Mouse (Mus musculus) ES-E14 (cell line): Measurements from ENCODE around the gene Kiss1r. TPM values are rescaled to one million over a fixed set of nuclear protein-coding genes. Genes with fewer than 3 reads are reported as not detected.

Experiments used
- DNase-seq: peaks from one replicate; pipeline ENCODE4 v3.0.0-alpha.2; 2013; ENCODE audit warnings: low read depth, low spot score
- H3K27ac ChIP-seq: 2 replicates; pipeline ENCODE4 v1.5.1; 2012; ENCODE audit warnings: low read depth, mild to moderate bottlenecking, low read length, moderate library complexity, mixed read lengths; ENCODE audit not compliant: poor library complexity, insufficient read depth, severe bottlenecking
- H3K36me3 ChIP-seq: 2 replicates; pipeline ENCODE4 v1.6.1; 2012; ENCODE audit warnings: mild to moderate bottlenecking, low read length, moderate library complexity, mixed read lengths; ENCODE audit not compliant: control insufficient read depth, poor library complexity, insufficient read depth, severe bottlenecking
- H3K4me1 ChIP-seq, 2 experiments: fragments of 150-350 bp in 1 of 2; sonication (generic) in 1 of 2; 2 replicates each; pipeline ENCODE4 v1.6.1; 2012; ENCODE audit warnings: low read length in 2 of 2, mild to moderate bottlenecking in 1 of 2, mixed read lengths in 1 of 2; ENCODE audit not compliant: control insufficient read depth in 2 of 2, insufficient read depth in 2 of 2, poor library complexity in 1 of 2
- H3K4me3 ChIP-seq, 2 experiments: fragments of 150-350 bp in 1 of 2; sonication (generic) in 1 of 2; 2 replicates each; pipeline ENCODE4 v1.5.1; 2012; ENCODE audit warnings: low read length in 2 of 2, low read depth in 1 of 2, mild to moderate bottlenecking in 1 of 2, mixed read lengths in 1 of 2; ENCODE audit not compliant: insufficient read depth in 1 of 2, poor library complexity in 1 of 2, severe bottlenecking in 1 of 2
- H3K9ac ChIP-seq: 2 replicates; pipeline ENCODE4 v1.6.1; 2012; ENCODE audit warnings: low read depth, mild to moderate bottlenecking, low read length, mixed read lengths; ENCODE audit not compliant: poor library complexity, insufficient read depth, severe bottlenecking
- H3K9me3 ChIP-seq: fragments of 150-350 bp; sonication (generic); 2 replicates; pipeline ENCODE4 v1.6.1; 2012; ENCODE audit warnings: low read depth, mild to moderate bottlenecking, low read length; ENCODE audit not compliant: control insufficient read depth, insufficient read depth
- CHD2 ChIP-seq: IDR thresholded peaks from 2 replicates; pipeline ENCODE4 v1.6.1; 2014; ENCODE audit warnings: mild to moderate bottlenecking, low read depth, low read length, inconsistent platforms
- HCFC1 ChIP-seq: IDR thresholded peaks from 2 replicates; pipeline ENCODE4 v1.6.1; 2012; ENCODE audit warnings: low read length, inconsistent platforms, borderline replicate concordance; ENCODE audit not compliant: insufficient read depth
- MAFK ChIP-seq: IDR thresholded peaks from 2 replicates; pipeline ENCODE4 v1.6.1; 2014; ENCODE audit warnings: mild to moderate bottlenecking, low read depth, low read length, inconsistent platforms; ENCODE audit not compliant: insufficient read depth
- ZC3H11A ChIP-seq: IDR thresholded peaks from 2 replicates; pipeline ENCODE4 v1.6.1; 2012; ENCODE audit warnings: low read depth, mild to moderate bottlenecking, inconsistent platforms, low read length, borderline replicate concordance
- ZNF384 ChIP-seq: IDR thresholded peaks from 2 replicates; pipeline ENCODE4 v1.6.1; 2012; ENCODE audit warnings: low read depth, low read length, inconsistent platforms
- in situ Hi-C, 2 experiments: fragments of 600-800 bp; cut with MboI; formaldehyde crosslinking; loops; one replicate each; pipeline ENCODE4 v1.15.1; 2025; ENCODE audit warnings: low sequenced_read_pairs in 2 of 2, inconsistent platforms in 1 of 2; ENCODE audit not compliant: unreplicated experiment in 2 of 2
- total RNA-seq: library from RNA; depleted of rRNA; stranded (reverse); fragments of 300-350 nt; gene quantifications from 2 replicates; pipeline ENCODE4 v1.2.3, GENCODE M21; 2012

Gene Kiss1r
- total RNA-seq, 1 experiment, result 0.85 TPM

DNA sequence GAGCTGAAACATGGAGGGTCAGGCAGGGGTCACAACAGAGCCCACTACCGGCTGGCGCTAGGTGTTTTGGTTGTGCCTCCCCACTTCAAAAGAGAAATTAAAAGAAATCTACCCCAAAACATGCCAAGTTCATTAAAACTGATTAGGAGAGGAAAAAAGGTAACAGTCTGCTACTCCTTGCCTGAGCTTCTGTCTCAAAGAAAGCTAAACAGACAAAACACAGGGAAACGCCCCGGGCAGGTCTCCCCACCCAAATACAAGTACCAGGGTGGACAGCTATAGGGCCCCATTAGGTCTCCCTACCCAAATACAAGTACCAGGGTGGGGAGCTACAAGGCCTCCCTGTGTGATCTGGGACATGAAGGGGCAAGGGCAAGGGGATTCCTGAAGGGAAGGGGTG is 6.2 kb upstream of the Kiss1r start, which contains the start of gene Gm26602:
Gene Gm26602 (plus strand): TSS at position 301 of the 400 bp plus-strand sequence.
- Histone ChIP-seq H3K9me3 (no peaks in the 10 kb centered on the region), H3K4me3 (no peak within 1 kb of the TSS), H3K4me1 (peaks cover 0 to 8% of the 10 kb centered on the region in 2 experiments; a peak in 1 of 4 replicates), H3K27ac (no peak within 1 kb of the TSS), H3K9ac (no peak within 1 kb of the TSS), H3K36me3 (no peaks in the 10 kb centered on the region; the same call in 1 of the 2 replicates)
- in situ Hi-C loops, result no loop called here
- no peak for DNase-seq
- TF ChIP-seq MAFK, result no peak
- no peak for TF ChIP-seq CHD2
- TF ChIP-seq ZNF384, result no peak
- TF ChIP-seq ZC3H11A, result no peak

DNA sequence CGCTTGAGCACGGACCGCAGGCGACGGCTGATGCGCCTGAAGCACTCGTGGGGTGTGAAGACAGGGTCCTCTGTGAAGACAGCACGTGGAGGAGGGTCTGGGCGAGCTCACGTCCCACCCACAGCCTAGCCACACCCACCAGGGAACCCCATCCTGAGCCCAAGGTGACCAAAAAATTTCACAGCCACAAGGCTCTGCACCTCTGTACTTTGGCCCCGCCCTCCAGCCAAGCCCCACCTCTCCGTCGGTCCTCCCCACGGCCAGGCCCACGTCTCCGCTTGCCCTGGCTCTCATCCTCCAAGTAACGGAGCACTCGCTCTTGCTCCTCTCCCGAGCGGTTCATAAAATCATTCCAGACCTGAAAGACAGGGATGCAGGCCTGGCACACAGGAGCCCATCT is 4.4 kb upstream of the Kiss1r start:
- Histone ChIP-seq H3K36me3 (no peaks in the 10 kb centered on the region; the same call in 1 of the 2 replicates), H3K9ac (no peak overlapping the region), H3K9me3 (no peaks in the 10 kb centered on the region), H3K27ac (no peak overlapping the region), H3K4me1 (peaks cover 0 to 10% of the 10 kb centered on the region in 2 experiments; a peak in 1 of 4 replicates), H3K4me3 (no peak overlapping the region)
- in situ Hi-C loops, result no loop called here
- TF ChIP-seq ZC3H11A (no peak), HCFC1 (no peak), CHD2 (no peak), MAFK (no peak), ZNF384 (no peak)
- DNase-seq, result no peak

DNA sequence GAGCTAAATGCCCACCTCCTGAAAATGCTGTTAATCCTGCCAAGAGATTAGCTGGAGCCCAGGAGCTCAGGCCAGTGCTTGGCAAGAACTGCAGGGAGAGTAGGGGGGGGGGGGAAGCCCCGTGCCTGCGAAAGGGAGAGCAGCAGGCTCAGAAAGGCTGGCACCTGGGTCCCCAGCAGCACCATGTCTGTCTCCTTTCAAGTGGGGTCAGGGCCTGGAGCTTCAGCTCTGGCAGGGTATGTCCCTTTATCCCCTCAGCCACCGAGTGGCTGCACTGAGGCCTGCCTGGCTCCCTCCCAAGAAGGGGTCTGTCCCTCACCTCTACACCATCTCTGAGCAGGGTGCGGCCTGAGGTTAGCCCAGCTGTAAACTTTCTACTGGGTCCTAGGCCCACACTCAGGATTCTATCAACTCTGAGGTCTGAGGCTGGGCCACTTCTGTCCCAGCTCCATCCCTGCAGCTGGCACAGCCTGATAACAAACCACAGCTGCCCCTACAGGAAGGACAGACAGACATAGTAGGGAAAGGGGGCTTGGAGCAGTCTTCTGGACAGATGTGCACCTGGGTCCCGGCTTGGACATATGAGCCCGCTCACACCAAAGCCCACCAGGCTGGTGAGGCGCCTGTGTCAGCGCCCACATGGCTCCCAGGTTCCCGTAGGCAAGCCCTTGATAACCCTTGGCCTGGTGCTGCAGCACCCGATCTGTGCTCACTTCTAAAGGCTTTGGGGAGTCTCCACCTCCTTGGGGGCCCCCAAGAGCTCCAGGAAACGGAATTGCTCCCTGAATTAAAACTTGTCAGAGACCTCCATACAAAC is 2.4 kb upstream of the Kiss1r start:
- Histone ChIP-seq H3K9ac (no peak overlapping the region), H3K4me1 (peaks cover 0 to 12% of the 10 kb centered on the region in 2 experiments; a peak in 2 of 4 replicates)

DNA sequence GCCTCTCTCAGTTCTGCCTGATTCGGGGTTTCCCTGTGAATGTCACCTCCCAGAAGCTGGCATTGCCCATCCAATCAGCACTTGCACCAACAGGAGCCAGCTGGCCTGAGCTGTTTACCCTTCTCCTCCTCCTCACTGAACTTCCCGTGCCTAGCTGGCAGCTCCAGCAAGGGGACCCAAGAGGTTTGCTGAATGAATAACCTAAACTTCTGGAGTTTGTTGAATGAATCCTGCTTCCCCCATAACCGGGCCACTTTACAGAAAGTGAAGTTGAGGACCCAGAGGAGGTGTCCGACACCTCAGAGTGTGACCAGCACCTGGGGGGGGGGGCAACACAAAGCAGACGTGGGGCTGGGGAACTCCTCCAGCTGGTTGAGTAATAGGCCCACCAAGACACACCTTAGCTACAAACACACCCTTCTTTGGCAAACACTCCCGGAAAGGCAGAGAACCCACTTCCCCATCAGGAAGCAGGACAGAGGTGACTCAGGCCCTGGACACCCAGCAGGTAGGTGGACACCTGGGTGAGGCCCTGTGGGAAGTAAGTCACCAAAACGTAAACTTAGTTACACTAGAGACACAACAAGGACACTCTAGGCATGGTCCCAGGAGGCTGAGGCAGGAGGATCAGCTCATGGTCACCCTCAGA is 1.7 kb upstream of the Kiss1r start:
- H3K9me3 ChIP-seq, result no peaks in the 10 kb centered on the region
- H3K9ac ChIP-seq, result no peak overlapping the region
- no peaks in the 10 kb centered on the region; the same call in 1 of the 2 replicates for H3K36me3 ChIP-seq
- H3K4me3 ChIP-seq, result no peak overlapping the region
- in situ Hi-C loops, result no loop called here
- TF ChIP-seq HCFC1 (no peak), ZNF384 (no peak), CHD2 (no peak), MAFK (no peak), ZC3H11A (no peak)
- peaks cover 0 to 15% of the 10 kb centered on the region in 2 experiments; a peak in 2 of 4 replicates for H3K4me1 ChIP-seq
- H3K27ac ChIP-seq, result no peak overlapping the region
- no peak for DNase-seq

More for the DNA sequence above, 2.4 kb upstream of the Kiss1r start:
- Histone ChIP-seq H3K4me3 (no peak overlapping the region), H3K36me3 (no peaks in the 10 kb centered on the region; the same call in 1 of the 2 replicates), H3K27ac (no peak overlapping the region), H3K9me3 (no peaks in the 10 kb centered on the region)
- in situ Hi-C loops, result no loop called here
- DNase-seq, result no peak
- TF ChIP-seq ZC3H11A (no peak), ZNF384 (no peak)
